12 mouse cellular contexts compared by ENCODE assay signal in the genomic region with DNA sequence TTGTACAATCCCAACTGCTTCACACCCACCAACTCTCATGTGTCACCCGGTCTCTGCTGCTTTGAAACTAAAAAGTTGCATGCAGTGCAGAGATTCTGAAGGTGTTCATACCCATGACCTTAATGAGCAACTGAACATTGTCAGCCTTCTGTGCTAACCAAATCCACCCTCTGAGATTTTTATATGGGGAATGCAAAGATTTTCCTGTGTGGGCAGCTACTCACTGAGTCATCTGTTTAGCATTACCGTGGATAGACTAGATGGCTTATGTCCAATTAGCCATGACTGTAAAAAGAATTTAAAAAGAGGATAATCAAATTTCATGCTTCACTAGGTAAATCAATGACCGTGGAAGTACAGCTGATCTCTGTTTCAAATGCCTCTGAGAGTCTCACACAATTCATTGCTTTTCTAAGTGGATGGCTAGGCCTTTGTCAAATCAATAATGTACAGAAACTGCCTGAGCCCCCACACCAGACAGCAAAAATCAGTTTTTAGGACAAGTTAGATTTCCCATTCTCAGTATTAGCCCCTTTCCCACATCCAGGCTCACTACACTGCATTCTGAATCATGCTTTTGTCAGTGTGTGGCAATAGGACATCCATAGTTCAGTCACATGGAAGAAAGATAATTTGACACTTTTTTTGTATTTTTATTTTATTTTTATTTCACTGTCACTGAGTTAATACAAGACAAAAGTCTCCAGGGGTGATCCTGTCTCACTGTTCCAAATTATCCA.
A peak's percentile ranks its signal among the peaks of the same experiment; 100 is the strongest.
DNase-seq lines count a peak whose midpoint lies in the region; ATAC-seq and TF ChIP-seq lines count a peak whose summit lies in the region.
"Had no signal": no experiment of that assay in that cellular context is flagged by ENCODE, and none has a peak within 500 bp of the region (broad histone marks: within the 10 kb centered on the region; RNA-seq: fewer than 3 reads in every experiment).

No protein-coding gene starts in this region.

- no peaks in the 10 kb centered on the region for H3K79me2 ChIP-seq in myocyte (ENCODE audit: control insufficient read depth, insufficient read depth)

- WGBS in embryonic facial prominence, embryonic 13.5 days: 16% methylated on average over 3 of the region's 3 CpGs

- no peak overlapping the region for H3K9ac ChIP-seq in embryonic facial prominence, embryonic 13.5 days

- H3K9me3 ChIP-seq in embryonic facial prominence, embryonic 13.5 days: no peaks in the 10 kb centered on the region
- H3K9me3 ChIP-seq: forebrain, embryonic 10.5 days had no signal

- H3K4me2 ChIP-seq in embryonic facial prominence, embryonic 13.5 days: no peak overlapping the region
- peak overlapping the region; percentile 3 for H3K4me2 ChIP-seq in myocyte (ENCODE audit: low read depth)
- H3K4me2 ChIP-seq: liver, embryonic 11.5 days had no signal

- peaks cover 40% of the 10 kb centered on the region for H3K27me3 ChIP-seq in embryonic facial prominence, embryonic 13.5 days
- H3K27me3 ChIP-seq in myocyte (ENCODE audit: control insufficient read depth, insufficient read depth, insufficient read length): no peaks in the 10 kb centered on the region

- no peak overlapping the region for H3K4me3 ChIP-seq in layer of hippocampus, adult 2 months
- no peak overlapping the region for H3K4me3 ChIP-seq in embryonic facial prominence, embryonic 13.5 days
- no peak overlapping the region for H3K4me3 ChIP-seq in myocyte
- H3K4me3 ChIP-seq: forebrain, embryonic 10.5 days had no signal

- TF ChIP-seq POLR2A in myocyte (IDR thresholded peaks at IDR 0.05; ENCODE audit: insufficient read length, low read depth): no peak

- TF ChIP-seq CTCF in layer of hippocampus, adult 2 months (conservative IDR thresholded peaks at IDR 0.05): no peak

- no peak overlapping the region for H3K27ac ChIP-seq in layer of hippocampus, adult 2 months
- H3K27ac ChIP-seq in embryonic facial prominence, embryonic 13.5 days: no peak overlapping the region
- H3K27ac ChIP-seq: forebrain, embryonic 10.5 days had no signal

- no peaks in the 10 kb centered on the region for H3K36me3 ChIP-seq in embryonic facial prominence, embryonic 13.5 days
- H3K36me3 ChIP-seq in myocyte (ENCODE audit: control insufficient read depth, insufficient read depth): no peaks in the 10 kb centered on the region
- H3K36me3 ChIP-seq: forebrain, embryonic 10.5 days had no signal

- no peak overlapping the region for H3ac ChIP-seq in myocyte (ENCODE audit: control insufficient read depth, insufficient read length)

- 0 out of 2 replicates have a peak, but pooled peaks have one; percentile 3 for ATAC-seq in embryonic facial prominence, embryonic 13.5 days (ENCODE audit: insufficient number of reproducible peaks, insufficient read depth, low FRiP score, low TSS enrichment, low read depth)
- no peak for ATAC-seq in granulocyte monocyte progenitor cell, adult 5-6 weeks (replicated peaks; ENCODE audit: poor library complexity, severe bottlenecking)

- DNase-seq in layer of hippocampus, adult 2 months (ENCODE audit: low spot score in 2 of 2): peak; percentile 23 to 30
- DNase-seq in layer of hippocampus, postnatal 25 days (ENCODE audit: extremely low spot score in 1 of 2, low spot score in 1 of 2): no peak
- DNase-seq in layer of hippocampus, adult 9-11 months: peak; percentile 23
- no peak for DNase-seq in adrenal gland, adult 8-10 months
- no peak for DNase-seq in kidney, adult 18-20 months
- DNase-seq: kidney, adult 2 months; thymus, postnatal 14 days had no signal

- H3K4me1 ChIP-seq in embryonic facial prominence, embryonic 13.5 days: peaks cover 6% of the 10 kb centered on the region

TF ChIP-seq in myocyte, 11 proteins besides CTCF, POLR2A, EP300 and RAD21:
- TF ChIP-seq POLR2AphosphoS2 (IDR thresholded peaks at IDR 0.05; ENCODE audit: insufficient read length, low read depth) (no peak), E2F4 (IDR thresholded peaks at IDR 0.05; ENCODE audit: insufficient read depth) (no peak), TCF12 (IDR thresholded peaks at IDR 0.05; ENCODE audit: insufficient read depth, poor library complexity, severe bottlenecking) (no peak), MYOG (IDR thresholded peaks at IDR 0.05; ENCODE audit: control insufficient read depth in 1 of 3, insufficient read depth in 1 of 3, insufficient read length in 2 of 3, low read depth in 2 of 3) (no peak), SRF (IDR thresholded peaks at IDR 0.05; ENCODE audit: control insufficient read depth, insufficient read length, low read depth) (no peak), MAX (IDR thresholded peaks at IDR 0.05; ENCODE audit: low read depth) (no peak), MYOD1 (IDR thresholded peaks at IDR 0.05; ENCODE audit: control insufficient read depth in 1 of 3, insufficient read length in 2 of 3, low read depth in 2 of 3) (no peak), USF1 (IDR thresholded peaks at IDR 0.05; ENCODE audit: low read depth) (no peak), REST (IDR thresholded peaks at IDR 0.05; ENCODE audit: insufficient read depth, insufficient read length) (no peak), CEBPB (IDR thresholded peaks at IDR 0.05; ENCODE audit: insufficient read depth, poor library complexity, severe bottlenecking) (no peak), TCF3 (IDR thresholded peaks at IDR 0.05; ENCODE audit: insufficient read length, low read depth) (no peak)

Comparison
In these comparisons a context has a peak if more than half of its experiments do, and no peak if none do; other contexts are left out.
1. DNase-seq: peak in layer of hippocampus, adult 2 months (2 of 2) and layer of hippocampus, adult 9-11 months (single experiment); none in layer of hippocampus, postnatal 25 days (0 of 2), adrenal gland, adult 8-10 months (single experiment) and kidney, adult 18-20 months (single experiment).